Comparison of ENCODE assay signal across 24 mouse cellular contexts in genomic region chr6:87527846-87528557, GRCm38 (mm10). TPM values are rescaled to one million over a fixed set of nuclear protein-coding genes. Genes with fewer than 3 reads are reported as not detected.
DNase-seq lines count a peak whose midpoint lies in the region; ATAC-seq and TF ChIP-seq lines count a peak whose summit lies in the region.
"Had no signal": no experiment of that assay in that cellular context is flagged by ENCODE, and none has a peak within 500 bp of the region (broad histone marks: within the 10 kb centered on the region; RNA-seq: fewer than 3 reads in every experiment).

No protein-coding gene starts in this region.

- H3K9ac ChIP-seq in forebrain, embryonic 11.5 days (ENCODE audit: low read length), result no peak overlapping the region
- H3K9ac ChIP-seq in forebrain, embryonic 12.5 days, result no peak overlapping the region
- peak overlapping the region; percentile 1; the same call in 1 of the 2 replicates for H3K9ac ChIP-seq in liver, embryonic 16.5 days (ENCODE audit: low read depth, low read length)
- H3K9ac ChIP-seq in hindbrain, postnatal 0 days (replicated peaks; ENCODE audit: low read length), result no peak overlapping the region
- H3K9ac ChIP-seq: forebrain, embryonic 15.5 days; hindbrain, embryonic 15.5 days; neural tube, embryonic 13.5 days had no signal

- no peak for ATAC-seq in forebrain, embryonic 11.5 days (replicated peaks; ENCODE audit: low FRiP score)
- ATAC-seq in forebrain, embryonic 12.5 days (ENCODE audit: low FRiP score), result no peak
- ATAC-seq in liver, embryonic 16.5 days (ENCODE audit: low read depth), result peak; percentile 89
- ATAC-seq in hindbrain, postnatal 0 days, result no peak
- ATAC-seq: forebrain, embryonic 15.5 days; intestine, embryonic 16.5 days; midbrain, embryonic 16.5 days had no signal

- H3K4me3 ChIP-seq in forebrain, embryonic 11.5 days (ENCODE audit: low read depth, low read length), result no peak overlapping the region
- H3K4me3 ChIP-seq in forebrain, embryonic 12.5 days (replicated peaks), result no peak overlapping the region
- H3K4me3 ChIP-seq in liver, embryonic 16.5 days (ENCODE audit: low read depth, low read length), result peak overlapping the region; percentile 5; the same call in 1 of the 2 replicates
- no peak overlapping the region for H3K4me3 ChIP-seq in hindbrain, postnatal 0 days (ENCODE audit: low read length)
- H3K4me3 ChIP-seq: forebrain, embryonic 15.5 days; heart, adult 2 months; hindbrain, embryonic 15.5 days; layer of hippocampus, adult 2 months; midbrain, embryonic 10.5 days; myocyte; neural tube, embryonic 13.5 days had no signal

- WGBS in forebrain, embryonic 11.5 days, result 90% methylated on average over 6 of the region's 6 CpGs
- 88% methylated on average over 6 of the region's 6 CpGs for WGBS in forebrain, embryonic 12.5 days
- 40% methylated on average over 6 of the region's 6 CpGs for WGBS in liver, embryonic 16.5 days (ENCODE audit: insufficient replicate concordance)
- 88% methylated on average over 6 of the region's 6 CpGs for WGBS in hindbrain, postnatal 0 days

- no peaks in the 10 kb centered on the region for H3K4me1 ChIP-seq in forebrain, embryonic 11.5 days (replicated peaks; ENCODE audit: control insufficient read depth, insufficient read depth, low read length)
- H3K4me1 ChIP-seq in forebrain, embryonic 12.5 days, result peaks cover 11% of the 10 kb centered on the region
- H3K4me1 ChIP-seq in liver, embryonic 16.5 days (ENCODE audit: control insufficient read depth, low read depth, low read length), result peaks cover 38% of the 10 kb centered on the region
- no peaks in the 10 kb centered on the region for H3K4me1 ChIP-seq in hindbrain, postnatal 0 days (ENCODE audit: insufficient read depth, low read length)
- H3K4me1 ChIP-seq: hindbrain, embryonic 15.5 days had no signal

- no peaks in the 10 kb centered on the region for H3K36me3 ChIP-seq in forebrain, embryonic 11.5 days (ENCODE audit: control insufficient read depth, insufficient read depth, low read length)
- H3K36me3 ChIP-seq in forebrain, embryonic 12.5 days (replicated peaks), result no peaks in the 10 kb centered on the region
- no peaks in the 10 kb centered on the region for H3K36me3 ChIP-seq in liver, embryonic 16.5 days (ENCODE audit: control insufficient read depth, insufficient read depth)
- H3K36me3 ChIP-seq in hindbrain, postnatal 0 days (ENCODE audit: insufficient read depth, low read length), result no peaks in the 10 kb centered on the region
- H3K36me3 ChIP-seq: forebrain, embryonic 15.5 days; hindbrain, embryonic 15.5 days; midbrain, embryonic 10.5 days; neural tube, embryonic 13.5 days had no signal

- H3K27ac ChIP-seq in forebrain, embryonic 11.5 days (ENCODE audit: low read depth, low read length), result no peak overlapping the region
- no peak overlapping the region for H3K27ac ChIP-seq in forebrain, embryonic 12.5 days
- H3K27ac ChIP-seq in liver, embryonic 16.5 days (ENCODE audit: low read length), result peak overlapping the region; percentile 71
- H3K27ac ChIP-seq in hindbrain, postnatal 0 days, result no peak overlapping the region
- H3K27ac ChIP-seq: forebrain, embryonic 15.5 days; heart, adult 2 months; hindbrain, embryonic 15.5 days; layer of hippocampus, adult 2 months; midbrain, embryonic 10.5 days; neural tube, embryonic 13.5 days had no signal

- TF ChIP-seq CTCF in hindbrain, postnatal 0 days (IDR thresholded peaks at IDR 0.05; ENCODE audit: low read depth), result no peak

- H3K9me3 ChIP-seq in forebrain, embryonic 11.5 days (ENCODE audit: control insufficient read depth, low read length), result no peaks in the 10 kb centered on the region
- no peaks in the 10 kb centered on the region for H3K9me3 ChIP-seq in forebrain, embryonic 12.5 days
- no peaks in the 10 kb centered on the region for H3K9me3 ChIP-seq in liver, embryonic 16.5 days (replicated peaks; ENCODE audit: control insufficient read depth, low read length)
- H3K9me3 ChIP-seq in hindbrain, postnatal 0 days (ENCODE audit: low read length), result no peaks in the 10 kb centered on the region
- H3K9me3 ChIP-seq: forebrain, embryonic 15.5 days; hindbrain, embryonic 15.5 days; midbrain, embryonic 10.5 days; neural tube, embryonic 13.5 days had no signal

- H3K27me3 ChIP-seq in forebrain, embryonic 11.5 days (ENCODE audit: control insufficient read depth, insufficient read depth, low read length), result no peaks in the 10 kb centered on the region
- H3K27me3 ChIP-seq in forebrain, embryonic 12.5 days, result no peaks in the 10 kb centered on the region
- H3K27me3 ChIP-seq in liver, embryonic 16.5 days (ENCODE audit: control insufficient read depth, insufficient read depth, low read depth, low read length), result no peaks in the 10 kb centered on the region
- no peaks in the 10 kb centered on the region for H3K27me3 ChIP-seq in hindbrain, postnatal 0 days (ENCODE audit: insufficient read depth, low read length)
- H3K27me3 ChIP-seq: forebrain, embryonic 15.5 days; hindbrain, embryonic 15.5 days; neural tube, embryonic 13.5 days had no signal

- peak; percentile 18 for DNase-seq in forebrain, embryonic 11.5 days (ENCODE audit: low spot score)
- DNase-seq in c-Kit-negative CD71-positive TER-119-positive erythroid progenitor cells, embryonic 14.5 days (ENCODE audit: low read depth, low spot score), result peak; percentile 32
- peak; percentile 72 for DNase-seq in liver
- DNase-seq in ovary, postnatal 10 days (ENCODE audit: low spot score), result no peak
- no peak for DNase-seq in ovary, postnatal 14 days (ENCODE audit: low spot score)
- no peak for DNase-seq in hindbrain, postnatal 0 days (ENCODE audit: low spot score)
- DNase-seq: adrenal gland, postnatal 25 days; cerebellum, adult 11-12 months; cerebellum, postnatal 10 days; gastrocnemius, postnatal 14 days; heart, adult 2 months; kidney, postnatal 25 days; lung, adult 18-20 months; lung, postnatal 10 days had no signal

- no peak overlapping the region for H3K4me2 ChIP-seq in forebrain, embryonic 11.5 days (ENCODE audit: low read depth, low read length, severe bottlenecking)
- H3K4me2 ChIP-seq in forebrain, embryonic 12.5 days, result no peak overlapping the region
- peak overlapping the region; percentile 41 for H3K4me2 ChIP-seq in liver, embryonic 16.5 days (ENCODE audit: low read depth, low read length)
- no peak overlapping the region for H3K4me2 ChIP-seq in hindbrain, postnatal 0 days (ENCODE audit: low read depth, low read length)
- H3K4me2 ChIP-seq: forebrain, embryonic 15.5 days; hindbrain, embryonic 15.5 days; neural tube, embryonic 13.5 days had no signal

RNA-seq across cellular contexts. Expression of gene Arhgap25, which starts 5.1 kb away (rescaled TPM):
- 2.0 and 2.7 TPM in 2 replicates for polyA plus RNA-seq in forebrain, embryonic 11.5 days (2014; fragmentation: Nextera tagmentation; extraction: Ambion mirVana)
- polyA plus RNA-seq in forebrain, embryonic 12.5 days (2016; fragmentation: Nextera tagmentation; extraction: Ambion mirVana), result 1.4 and 1.6 TPM in 2 replicates
- 4.7 and 5.1 TPM in 2 replicates for polyA plus RNA-seq in liver, embryonic 16.5 days (2015; fragmentation: Nextera tagmentation; extraction: Ambion mirVana)
- 1.3 and 1.9 TPM in 2 replicates for total RNA-seq in hindbrain, postnatal 0 days (2014; rRNA removed)
- 1.8 and 1.9 TPM in 2 replicates for polyA plus RNA-seq in hindbrain, postnatal 0 days (2015; fragmentation: Nextera tagmentation; extraction: Ambion mirVana)

Comparison
In these comparisons a context has a peak if more than half of its experiments do, and no peak if none do; other contexts are left out.
1. DNase-seq: peak in forebrain, embryonic 11.5 days (single experiment), c-Kit-negative CD71-positive TER-119-positive erythroid progenitor cells, embryonic 14.5 days (single experiment) and liver (single experiment); none in ovary, postnatal 10 days (single experiment), ovary, postnatal 14 days (single experiment) and hindbrain, postnatal 0 days (single experiment).